Mouse (Mus musculus) megakaryocyte, embryonic 14.5 days (primary cell): ENCODE data around the gene BC017158. TPM values are rescaled to one million over a fixed set of nuclear protein-coding genes. Genes with fewer than 3 reads are reported as not detected.
"Not testable (repeated sequence)": the region's sequence is repeated elsewhere in the genome, so short reads cannot be mapped to it uniquely, and the experiment has no call there.

Source experiments
- H3K27me3 ChIP-seq: replicated peaks from 2 replicates; pipeline ENCODE3; 2012; ENCODE audit warnings: inconsistent platforms
- H3K36me3 ChIP-seq: replicated peaks from 2 replicates; pipeline ENCODE3; 2012; ENCODE audit warnings: low read length, inconsistent platforms, mixed read lengths
- H3K4me1 ChIP-seq: 2 replicates; pipeline ENCODE4 v1.6.1; 2012; ENCODE audit warnings: inconsistent platforms
- H3K4me3 ChIP-seq: replicated peaks from 2 replicates; pipeline ENCODE3; 2012; ENCODE audit warnings: moderate library complexity, mild to moderate bottlenecking, inconsistent platforms
- H3K9me3 ChIP-seq: 2 replicates; pipeline ENCODE4 v1.6.1; 2012; ENCODE audit warnings: inconsistent platforms
- FLI1 ChIP-seq: IDR thresholded peaks from 2 replicates; pipeline ENCODE4 v1.6.1; 2012; ENCODE audit warnings: low read length, inconsistent platforms, mixed read lengths
- GATA1 ChIP-seq: IDR thresholded peaks from 3 replicates; pipeline ENCODE4 v1.6.1; 2012; ENCODE audit warnings: mixed read lengths, low read length, inconsistent platforms, borderline replicate concordance
- polyA plus RNA-seq: library from polyadenylated mRNA; stranded (reverse); fragments of >175 nt; gene quantifications from 2 replicates; pipeline ENCODE4 v1.2.3, GENCODE M21; 2012; ENCODE audit warnings: low replicate concordance; ENCODE audit not compliant: insufficient read depth

Gene BC017158
- 17.4 and 21.3 TPM in 2 replicates for polyA plus RNA-seq

- Histone ChIP-seq H3K4me3 (peak within 1 kb of the TSS; percentile 97), H3K4me1 (peaks cover 34% of the 10 kb centered on the region), H3K9me3 (no peaks in the 10 kb centered on the region), H3K36me3 (peaks cover 28% of the 10 kb centered on the region), H3K27me3 (peaks cover 9% of the 10 kb centered on the region)
- no peak for TF ChIP-seq GATA1
- no peak for TF ChIP-seq FLI1
Measured at GRCm38 (mm10) chr7:128297617-128298480, at the start of gene BC017158. TSS of gene BC017158 (minus strand) at chr7:128298170.

DNA sequence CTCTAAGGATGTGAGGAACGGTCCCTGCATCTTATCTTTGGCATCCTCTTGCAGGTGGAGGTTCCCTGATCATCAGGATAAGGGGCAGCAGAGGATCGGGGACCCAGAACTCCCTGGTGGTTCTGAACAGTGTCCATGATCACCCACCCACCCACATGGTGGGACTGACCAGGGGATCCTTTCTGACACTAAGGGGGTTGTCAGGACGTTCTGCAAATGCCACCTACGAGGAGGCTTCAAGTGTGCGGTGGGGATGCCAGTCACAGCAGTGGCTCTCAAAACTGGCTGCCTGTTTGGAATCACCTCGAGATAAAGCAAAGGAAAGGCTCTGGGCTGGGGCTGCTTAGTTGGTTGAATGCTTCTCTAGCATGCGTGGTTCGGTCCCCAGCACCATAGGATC, 49.0 kb upstream of the BC017158 start:
- Histone ChIP-seq H3K4me1 (peaks cover 59% of the 10 kb centered on the region), H3K36me3 (peaks cover 2% of the 10 kb centered on the region), H3K9me3 (peaks cover 14% of the 10 kb centered on the region; the same call in 1 of the 2 replicates), H3K4me3 (no peak overlapping the region), H3K27me3 (peaks cover 22% of the 10 kb centered on the region)
- no peak for TF ChIP-seq GATA1

- H3K9me3 ChIP-seq, result peaks cover 14% of the 10 kb centered on the region; the same call in 1 of the 2 replicates
- peaks cover 18% of the 10 kb centered on the region for H3K27me3 ChIP-seq
- peaks cover 54% of the 10 kb centered on the region for H3K4me1 ChIP-seq
- H3K4me3 ChIP-seq, result no peak overlapping the region
- TF ChIP-seq FLI1 (no peak), GATA1 (no peak)
- H3K36me3 ChIP-seq, result peaks cover 2% of the 10 kb centered on the region
Measured at GRCm38 (mm10) chr7:128346522-128346921, 48.6 kb upstream of the BC017158 start.

DNA sequence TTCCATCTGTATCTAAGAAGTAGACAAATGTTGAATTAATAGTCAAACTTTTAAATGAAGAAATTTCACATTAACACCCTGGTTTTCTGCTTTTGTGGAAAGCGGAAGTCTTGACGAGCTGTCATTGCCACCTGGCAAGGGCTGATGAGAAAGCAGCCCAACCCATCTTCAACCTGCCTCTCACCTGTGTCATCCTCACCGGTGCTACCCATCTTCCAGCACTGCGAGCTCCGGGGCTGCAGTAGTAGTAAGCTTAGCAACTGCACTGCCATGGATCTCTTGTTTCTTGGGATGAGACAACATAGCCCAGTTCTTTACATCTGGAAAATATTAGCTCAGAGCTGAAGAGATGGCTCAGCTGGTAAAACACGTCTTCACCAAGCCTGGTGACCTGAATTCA, 47.7 kb upstream of the BC017158 start:
- H3K9me3 ChIP-seq, result peaks cover 14% of the 10 kb centered on the region; the same call in 1 of the 2 replicates
- no peak overlapping the region for H3K4me3 ChIP-seq
- no peak for TF ChIP-seq FLI1
- no peak for TF ChIP-seq GATA1
- peaks cover 49% of the 10 kb centered on the region for H3K4me1 ChIP-seq
- H3K36me3 ChIP-seq, result peaks cover under 1% of the 10 kb centered on the region
- H3K27me3 ChIP-seq, result peaks cover 16% of the 10 kb centered on the region

GRCm38 (mm10) chr7:128344928-128345653, 47.1 kb upstream of the BC017158 start:
- Histone ChIP-seq H3K4me1 (peaks cover 44% of the 10 kb centered on the region), H3K9me3 (peaks cover 14% of the 10 kb centered on the region; the same call in 1 of the 2 replicates), H3K27me3 (peaks cover 15% of the 10 kb centered on the region), H3K36me3 (no peaks in the 10 kb centered on the region), H3K4me3 (peak overlapping the region; percentile 74)
- TF ChIP-seq GATA1 (no peak), FLI1 (no peak)

DNA sequence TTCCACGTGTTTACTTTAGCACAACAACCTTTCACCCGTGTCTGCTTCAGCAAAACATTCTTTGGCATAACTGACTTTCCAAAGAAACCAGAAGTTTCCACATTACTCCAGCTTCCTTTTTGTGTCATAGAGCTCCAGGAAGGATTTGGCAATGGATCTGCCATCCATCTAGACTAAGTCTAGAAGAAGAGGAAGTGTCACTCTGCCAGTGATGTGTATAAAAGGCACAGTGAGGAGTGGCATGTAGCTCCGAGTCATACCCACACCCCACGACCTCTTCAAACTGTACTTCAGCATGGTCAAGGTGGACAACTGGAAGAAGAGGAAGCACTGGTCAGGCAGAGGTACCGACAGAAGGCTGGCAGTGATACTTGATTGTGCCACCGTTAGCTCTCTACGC, 46.5 kb upstream of the BC017158 start:
- Histone ChIP-seq H3K36me3 (no peaks in the 10 kb centered on the region), H3K4me3 (peak overlapping the region; percentile 74), H3K27me3 (peaks cover 12% of the 10 kb centered on the region), H3K4me1 (peaks cover 44% of the 10 kb centered on the region), H3K9me3 (peaks cover 14% of the 10 kb centered on the region; the same call in 1 of the 2 replicates)
- TF ChIP-seq GATA1, result no peak
- TF ChIP-seq FLI1, result no peak

DNA sequence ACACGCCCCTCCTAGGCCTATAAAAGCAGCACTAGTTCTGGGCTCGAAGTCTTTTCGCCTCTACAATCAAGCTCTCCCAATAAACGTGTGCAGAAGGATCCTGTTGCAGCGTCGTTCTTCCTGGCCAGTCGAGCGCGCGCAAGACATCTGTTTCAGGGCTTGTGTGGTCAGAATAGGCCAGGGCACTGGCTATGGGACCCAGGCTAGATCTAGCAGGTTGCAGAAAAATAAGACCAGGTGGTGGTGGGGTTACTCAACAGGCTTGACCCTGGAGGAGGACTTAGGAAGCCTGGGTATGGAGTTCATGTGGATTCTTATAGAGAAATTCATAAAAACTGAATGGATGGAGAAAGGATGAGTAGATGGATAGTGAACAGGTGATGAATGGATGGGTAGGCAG, 44.7 kb upstream of the BC017158 start:
- H3K36me3 ChIP-seq, H3K27me3 ChIP-seq, H3K4me3 ChIP-seq: not testable (repeated sequence)
- Histone ChIP-seq H3K4me1 (peaks cover 37% of the 10 kb centered on the region), H3K9me3 (peaks cover 14% of the 10 kb centered on the region; the same call in 1 of the 2 replicates)

DNA sequence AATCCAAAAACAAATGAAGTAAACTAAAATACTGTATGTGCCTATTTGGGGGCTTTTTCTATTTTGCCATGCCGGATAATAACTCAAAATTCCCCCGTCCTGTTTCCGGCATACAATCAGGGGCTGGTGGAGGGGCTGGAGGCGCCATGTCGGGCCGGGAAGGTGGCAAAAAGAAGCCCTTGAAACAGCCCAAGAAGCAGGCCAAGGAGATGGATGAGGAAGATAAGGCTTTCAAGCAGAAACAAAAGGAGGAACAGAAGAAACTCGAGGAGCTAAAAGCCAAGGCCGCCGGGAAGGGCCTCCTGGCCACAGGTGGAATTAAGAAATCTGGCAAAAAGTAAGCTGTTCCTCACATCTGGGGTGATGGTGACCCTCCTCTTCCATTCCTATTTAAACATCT, 42.4 kb upstream of the BC017158 start:
- Histone ChIP-seq H3K4me1 (peaks cover 18% of the 10 kb centered on the region), H3K9me3 (peaks cover 14% of the 10 kb centered on the region; the same call in 1 of the 2 replicates)
- H3K36me3 ChIP-seq, H3K27me3 ChIP-seq, H3K4me3 ChIP-seq: not testable (repeated sequence)

DNA sequence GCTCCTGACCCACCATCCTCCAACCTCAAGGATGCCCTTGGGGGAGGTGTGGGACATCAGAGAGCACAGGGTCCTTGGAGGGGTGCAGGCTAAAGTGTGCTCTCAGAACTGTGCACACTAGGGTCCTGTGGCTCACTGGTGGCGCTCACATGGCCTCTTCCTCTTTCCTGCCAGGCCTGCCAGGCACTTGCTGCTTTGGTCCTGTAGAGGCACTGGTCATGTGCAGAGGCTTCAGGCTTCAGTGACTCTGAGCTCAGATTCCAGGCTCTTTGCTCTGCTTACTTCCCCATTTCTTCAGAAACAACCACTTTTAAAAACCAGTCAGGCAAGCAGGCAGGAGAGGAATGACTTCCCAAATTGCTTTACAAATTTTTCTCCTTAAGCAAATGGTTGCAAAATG, 34.9 kb upstream of the BC017158 start:
- peak overlapping the region; percentile 43 for H3K4me3 ChIP-seq
- H3K4me1 ChIP-seq, result peaks cover 11% of the 10 kb centered on the region
- H3K27me3 ChIP-seq, result peaks cover 23% of the 10 kb centered on the region
- no peaks in the 10 kb centered on the region for H3K36me3 ChIP-seq
- no peak for TF ChIP-seq FLI1
- no peak for TF ChIP-seq GATA1
- no peaks in the 10 kb centered on the region for H3K9me3 ChIP-seq

GRCm38 (mm10) chr7:128330981-128331380, 33.0 kb upstream of the BC017158 start:
- peaks cover 26% of the 10 kb centered on the region for H3K27me3 ChIP-seq
- H3K4me1 ChIP-seq, result peaks cover 11% of the 10 kb centered on the region
- H3K36me3 ChIP-seq, result no peaks in the 10 kb centered on the region
- H3K4me3 ChIP-seq, result no peak overlapping the region
- no peak for TF ChIP-seq GATA1
- no peak for TF ChIP-seq FLI1
- H3K9me3 ChIP-seq, result no peaks in the 10 kb centered on the region
